Mouse (Mus musculus): ENCODE data around the gene Atmin. TPM values are rescaled to one million over a fixed set of nuclear protein-coding genes. Genes with fewer than 3 reads are reported as not detected.

Atmin gene
- total and polyA plus RNA-seq, 2 experiments from 2014 or later: 18.8 to 39.4 TPM

DNA sequence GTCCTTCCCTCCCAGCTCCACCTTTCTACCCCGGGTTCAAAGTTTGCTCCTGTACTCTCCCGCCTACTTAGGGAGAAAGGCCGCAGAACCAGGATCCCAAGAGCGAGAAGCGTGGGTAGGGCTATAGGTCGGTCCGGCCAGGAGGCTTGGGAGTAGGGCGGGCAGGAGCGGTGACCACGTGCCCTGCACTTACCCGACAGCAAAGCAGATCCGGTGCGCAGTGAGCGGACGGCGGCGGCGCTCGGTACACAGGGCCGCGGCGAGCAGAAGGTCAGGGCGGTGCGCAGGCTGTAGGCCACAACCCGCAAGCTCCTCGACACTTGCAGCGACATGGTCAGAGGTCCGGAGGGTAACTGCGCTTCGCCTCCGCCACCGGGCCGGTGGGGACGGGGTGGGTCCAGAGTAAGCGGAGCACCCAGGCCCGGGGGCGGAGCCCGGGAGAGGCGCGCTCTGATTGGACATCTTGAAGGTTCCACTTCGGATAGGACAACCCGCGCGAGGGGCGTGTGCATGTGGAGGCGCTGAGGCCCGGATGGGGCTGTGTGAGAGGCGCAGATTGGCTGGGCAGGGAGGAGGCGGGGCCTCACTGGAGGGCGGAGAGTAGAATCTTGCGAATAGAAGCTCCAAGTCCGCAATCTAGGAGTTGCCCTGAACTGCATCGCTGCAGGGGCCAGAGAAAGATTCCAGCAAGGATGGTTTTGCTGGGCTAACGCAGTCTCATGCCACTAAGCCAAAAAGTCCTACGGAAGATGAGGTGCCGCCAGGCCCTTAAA is 50.1 kb downstream of the Atmin start, which contains the start of gene Gcsh:
Gene Gcsh (minus strand): TSS at position 443 of the 773 bp plus-strand sequence.
- H3K4me1 ChIP-seq (ENCODE audit: insufficient read depth): peaks cover 9% of the 10 kb centered on the region; the same call in 1 of the 2 replicates
- no peaks in the 10 kb centered on the region for H3K36me3 ChIP-seq (ENCODE audit: insufficient read depth)
- H3K4me2 ChIP-seq (ENCODE audit: low read depth): peak within 1 kb of the TSS; percentile 86
- TF ChIP-seq CTCF (IDR thresholded peaks at IDR 0.05; ENCODE audit: low read depth): no peak
- no peaks in the 10 kb centered on the region for H3K9me3 ChIP-seq (ENCODE audit: low read length)
- DNase-seq (peak; percentile 97), ATAC-seq (peak; percentile 100)
- 1% methylated on average over 56 of the region's 56 CpGs for WGBS
- H3K4me3 ChIP-seq (ENCODE audit: low read depth, low read length): peak within 1 kb of the TSS; percentile 66
- peak within 1 kb of the TSS; percentile 58 for H3K9ac ChIP-seq
- 0 out of 2 replicates have a peak within 1 kb of the TSS, but pooled peaks have one; percentile 29 for H3K27ac ChIP-seq (ENCODE audit: low read depth, low read length)
- no peaks in the 10 kb centered on the region for H3K27me3 ChIP-seq (ENCODE audit: insufficient read depth, low read length)

DNA sequence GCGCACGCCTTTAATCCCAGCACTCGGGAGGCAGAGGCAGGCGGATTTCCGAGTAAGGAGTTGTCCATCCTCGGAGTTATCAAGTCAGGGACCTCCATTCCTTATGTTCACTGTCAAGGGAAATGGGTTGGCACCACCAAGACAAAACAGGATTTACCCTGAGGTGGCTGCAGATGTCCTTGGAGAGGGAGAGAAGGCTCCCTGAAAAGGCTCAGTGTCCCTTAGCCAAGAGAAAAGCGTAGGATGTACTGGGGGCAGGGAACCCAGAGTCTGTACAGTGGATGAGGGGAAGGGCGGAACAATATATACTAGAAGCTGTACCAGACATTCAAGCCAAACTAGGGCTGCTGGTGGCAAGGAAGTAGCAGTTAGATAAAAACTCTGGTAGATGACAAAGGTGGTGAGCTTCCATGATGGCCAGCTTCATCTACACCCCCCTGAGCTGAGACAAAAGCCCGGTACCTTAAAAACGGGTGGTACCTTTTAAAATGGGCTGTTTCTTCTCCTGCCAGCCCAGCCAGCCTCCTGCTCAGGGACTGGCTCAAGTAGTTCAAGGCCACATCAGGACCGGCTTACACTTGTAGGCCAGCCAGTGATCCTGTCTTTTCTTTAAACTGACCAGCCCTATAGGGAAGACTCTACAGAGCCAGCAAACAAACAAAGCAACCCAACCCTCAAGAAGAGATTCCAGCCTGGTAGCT is 51.0 kb downstream of the Atmin start:
- Histone ChIP-seq H3K9ac (peak overlapping the region; percentile 40; the same call in 1 of the 2 replicates), H3K4me3 (ENCODE audit: low read depth, low read length) (peak overlapping the region; percentile 66), H3K9me3 (ENCODE audit: low read length) (no peaks in the 10 kb centered on the region), H3K4me1 (ENCODE audit: insufficient read depth) (peaks cover 9% of the 10 kb centered on the region; the same call in 1 of the 2 replicates), H3K36me3 (ENCODE audit: insufficient read depth) (no peaks in the 10 kb centered on the region), H3K27ac (ENCODE audit: low read depth, low read length) (no peak overlapping the region), H3K4me2 (ENCODE audit: low read depth) (peak overlapping the region; percentile 86), H3K27me3 (ENCODE audit: insufficient read depth, low read length) (no peaks in the 10 kb centered on the region)
- no peak for ATAC-seq
- TF ChIP-seq CTCF (IDR thresholded peaks at IDR 0.05; ENCODE audit: low read depth): no peak
- 60% methylated on average over 11 of the region's 11 CpGs for WGBS
- DNase-seq: no peak

Other genes with a start within 250 kb of the Atmin start
- gene Cdyl2, start 210.4 kb upstream of the Atmin start, total RNA-seq (2014; rRNA removed): 5.3 and 10.8 TPM in 2 replicates
- gene Cdyl2, start 210.4 kb upstream of the Atmin start, polyA plus RNA-seq (2015; fragmentation: Nextera tagmentation; extraction: Ambion mirVana): 7.8 and 11.9 TPM in 2 replicates
- gene Cmc2, start 21.9 kb upstream of the Atmin start, total RNA-seq (2014; rRNA removed): 6.9 and 9.5 TPM in 2 replicates
- gene Cmc2, start 21.9 kb upstream of the Atmin start, polyA plus RNA-seq (2015; fragmentation: Nextera tagmentation; extraction: Ambion mirVana): 26.8 and 27.9 TPM in 2 replicates
- 3.6 and 5.2 TPM in 2 replicates for gene Cenpn, start 21.7 kb upstream of the Atmin start, total RNA-seq (2014; rRNA removed)
- gene Cenpn, start 21.7 kb upstream of the Atmin start, polyA plus RNA-seq (2015; fragmentation: Nextera tagmentation; extraction: Ambion mirVana): 4.7 and 5.9 TPM in 2 replicates
- gene 1700030J22Rik, start 35.6 kb downstream of the Atmin start, total RNA-seq (2014; rRNA removed): 7.8 and 7.9 TPM in 2 replicates
- 4.3 and 6.5 TPM in 2 replicates for gene 1700030J22Rik, start 35.6 kb downstream of the Atmin start, polyA plus RNA-seq (2015; fragmentation: Nextera tagmentation; extraction: Ambion mirVana)
- 50.2 and 58.5 TPM in 2 replicates for gene Gcsh, start 50.1 kb downstream of the Atmin start, total RNA-seq (2014; rRNA removed)
- 87.0 and 92.0 TPM in 2 replicates for gene Gcsh, start 50.1 kb downstream of the Atmin start, polyA plus RNA-seq (2015; fragmentation: Nextera tagmentation; extraction: Ambion mirVana)
- not detected in 2 replicates for gene Pkd1l2, start 139.1 kb downstream of the Atmin start, total RNA-seq (2014; rRNA removed)
- gene Pkd1l2, start 139.1 kb downstream of the Atmin start, polyA plus RNA-seq (2015; fragmentation: Nextera tagmentation; extraction: Ambion mirVana): 0.06 TPM in 1 of 2 replicates, not detected in the other
- gene Bco1, start 152.5 kb downstream of the Atmin start, total RNA-seq (2014; rRNA removed): not detected in 2 replicates
- gene Bco1, start 152.5 kb downstream of the Atmin start, polyA plus RNA-seq (2015; fragmentation: Nextera tagmentation; extraction: Ambion mirVana): 0.31 TPM in 1 of 2 replicates, not detected in the other
- 9.4 and 13.6 TPM in 2 replicates for gene Gan, start 214.7 kb downstream of the Atmin start, total RNA-seq (2014; rRNA removed)
- 3.2 and 4.8 TPM in 2 replicates for gene Gan, start 214.7 kb downstream of the Atmin start, polyA plus RNA-seq (2015; fragmentation: Nextera tagmentation; extraction: Ambion mirVana)